Comparison of ENCODE assay signal across 1 mouse cellular context in genomic region chr5:115489699-115490637, GRCm38 (mm10).
TF ChIP-seq lines count a peak whose summit lies in the region.

No protein-coding gene starts in this region.

TF ChIP-seq in CH12.LX, 34 proteins besides CTCF, POLR2A, EP300 and RAD21:
- peak; percentile 25; the same call in 1 of the 2 replicates for TF ChIP-seq NRF1 (IDR thresholded peaks at IDR 0.05; ENCODE audit: low read depth, low read length)
- TF ChIP-seq MAX (IDR thresholded peaks at IDR 0.05; ENCODE audit: low read length), result no peak; the same call in 1 of the 2 replicates
- TF ChIP-seq E2F4 (IDR thresholded peaks at IDR 0.05; ENCODE audit: insufficient replicate concordance, low read depth, low read length), result peak; percentile 79
- TF ChIP-seq BHLHE40 (IDR thresholded peaks at IDR 0.05; ENCODE audit: low read depth, low read length), result no peak; the same call in 1 of the 2 replicates
- no peak; the same call in 1 of the 2 replicates for TF ChIP-seq ZC3H11A (IDR thresholded peaks at IDR 0.05; ENCODE audit: low read depth, low read length)
- no peak; the same call in none of the 2 replicates for TF ChIP-seq CHD2 (IDR thresholded peaks at IDR 0.05; ENCODE audit: low read length)
- peak; percentile 67; the same call in 1 of the 2 replicates for TF ChIP-seq MYC (IDR thresholded peaks at IDR 0.05; ENCODE audit: low read depth, low read length)
- peak; percentile 54 for TF ChIP-seq MEF2A (IDR thresholded peaks at IDR 0.05; ENCODE audit: borderline replicate concordance, low read depth, low read length)
- TF ChIP-seq JUND (conservative IDR thresholded peaks at IDR 0.05; ENCODE audit: low read depth, low read length), result 0 out of 2 replicates have a peak, but pooled peaks have one; percentile 58
- TF ChIP-seq ZKSCAN1 (IDR thresholded peaks at IDR 0.05; ENCODE audit: borderline replicate concordance, low read depth, low read length), result no peak
- TF ChIP-seq SIN3A (IDR thresholded peaks at IDR 0.05; ENCODE audit: low read length), result peak; percentile 82
- no peak for TF ChIP-seq JUN (IDR thresholded peaks at IDR 0.05; ENCODE audit: insufficient read depth, low read depth, low read length)
- peak; percentile 100 for TF ChIP-seq ZMIZ1 (IDR thresholded peaks at IDR 0.05; ENCODE audit: low read depth, low read length)
- TF ChIP-seq POLR2AphosphoS2 (IDR thresholded peaks at IDR 0.05; ENCODE audit: low read depth, low read length), result peak; percentile 99
- peak; percentile 94 for TF ChIP-seq NELFE (IDR thresholded peaks at IDR 0.05; ENCODE audit: low read depth, low read length)
- 0 out of 2 replicates have a peak, but pooled peaks have one; percentile 22 for TF ChIP-seq ELF1 (IDR thresholded peaks at IDR 0.05; ENCODE audit: low read depth, low read length)
- no peak for TF ChIP-seq UBTF (IDR thresholded peaks at IDR 0.05; ENCODE audit: low read depth, low read length)
- peak; percentile 81 for TF ChIP-seq TCF12 (IDR thresholded peaks at IDR 0.05; ENCODE audit: low read depth, low read length)
- TF ChIP-seq ZNF384 (IDR thresholded peaks at IDR 0.05; ENCODE audit: low read depth, low read length), result peak; percentile 95
- TF ChIP-seq KAT2A (IDR thresholded peaks at IDR 0.05; ENCODE audit: insufficient replicate concordance, low read length), result no peak
- peak; percentile 85 for TF ChIP-seq MXI1 (IDR thresholded peaks at IDR 0.05; ENCODE audit: low read depth, low read length)
- TF ChIP-seq CHD1 (IDR thresholded peaks at IDR 0.05; ENCODE audit: low read depth, low read length), result no peak
- TF ChIP-seq SMC3 (IDR thresholded peaks at IDR 0.05; ENCODE audit: low read depth, low read length), result no peak
- 0 out of 2 replicates have a peak, but pooled peaks have one; percentile 3 for TF ChIP-seq USF2 (conservative IDR thresholded peaks at IDR 0.05; ENCODE audit: low read depth, low read length)
- TF ChIP-seq USF1 (IDR thresholded peaks at IDR 0.05; ENCODE audit: low read depth, low read length), result no peak
- no peak for TF ChIP-seq MAZ (IDR thresholded peaks at IDR 0.05; ENCODE audit: low read depth, low read length)
- no peak for TF ChIP-seq PAX5 (IDR thresholded peaks at IDR 0.05; ENCODE audit: low read length)
- TF ChIP-seq ETS1 (conservative IDR thresholded peaks at IDR 0.05; ENCODE audit: low read depth, low read length), result peak; percentile 97
- TF ChIP-seq RCOR1 (conservative IDR thresholded peaks at IDR 0.05; ENCODE audit: low read depth, low read length), result peak; percentile 96
- TF ChIP-seq MAFK (IDR thresholded peaks at IDR 0.05; ENCODE audit: insufficient replicate concordance, low read length), result peak; percentile 76
- TF ChIP-seq HCFC1 (IDR thresholded peaks at IDR 0.05; ENCODE audit: low read depth, low read length), result peak; percentile 76
- TF ChIP-seq GABPA (IDR thresholded peaks at IDR 0.05; ENCODE audit: insufficient replicate concordance, low read depth, low read length), result no peak; the same call in 1 of the 2 replicates
- TF ChIP-seq IRF4 (IDR thresholded peaks at IDR 0.05; ENCODE audit: low read depth, low read length), result peak; percentile 21
- peak; percentile 99 for TF ChIP-seq TBP (conservative IDR thresholded peaks at IDR 0.05; ENCODE audit: low read depth, low read length)
